Mouse (Mus musculus): ENCODE measurements around the gene Fgf6. TPM values are rescaled to one million over a fixed set of nuclear protein-coding genes. Genes with fewer than 3 reads are reported as not detected.

The Fgf6 gene
- polyA plus RNA-seq (2015; fragmentation: Nextera tagmentation; extraction: Ambion mirVana): not detected in 2 replicates

- H3K4me2 ChIP-seq: no peak within 1 kb of the TSS
- no peak for ATAC-seq
- H3K27ac ChIP-seq: no peak within 1 kb of the TSS
- H3K4me3 ChIP-seq: no peak within 1 kb of the TSS
- 85% methylated on average over 26 of the region's 26 CpGs for WGBS
- no peaks in the 10 kb centered on the region for H3K9me3 ChIP-seq (replicated peaks)
- peaks cover 8% of the 10 kb centered on the region for H3K27me3 ChIP-seq
- H3K36me3 ChIP-seq (ENCODE audit: poor library complexity, severe bottlenecking): no peaks in the 10 kb centered on the region
- peaks cover 14% of the 10 kb centered on the region; the same call in 1 of the 2 replicates for H3K4me1 ChIP-seq
- H3K9ac ChIP-seq: no peak within 1 kb of the TSS
Measured at GRCm38 (mm10) chr6:127014906-127015770, at the start of gene Fgf6. Gene Fgf6 (plus strand): TSS chr6:127015586.

- Histone ChIP-seq H3K36me3 (ENCODE audit: poor library complexity, severe bottlenecking) (peaks cover 47% of the 10 kb centered on the region), H3K27ac (no peak overlapping the region), H3K27me3 (no peaks in the 10 kb centered on the region), H3K4me1 (no peaks in the 10 kb centered on the region), H3K9ac (no peak overlapping the region), H3K9me3 (replicated peaks) (no peaks in the 10 kb centered on the region), H3K4me3 (no peak overlapping the region), H3K4me2 (no peak overlapping the region)
- no peak for ATAC-seq
- 90% methylated on average over 14 of the region's 14 CpGs for WGBS
Measured at GRCm38 (mm10) chr6:126966241-126967026, 49.0 kb upstream of the Fgf6 start.

GRCm38 (mm10) chr6:126981539-126982234 lies 33.7 kb upstream of the Fgf6 start:
- H3K36me3 ChIP-seq (ENCODE audit: poor library complexity, severe bottlenecking): peaks cover 14% of the 10 kb centered on the region
- 72% methylated on average over 5 of the region's 5 CpGs for WGBS
- H3K9me3 ChIP-seq (replicated peaks): no peaks in the 10 kb centered on the region
- no peak overlapping the region for H3K4me3 ChIP-seq
- no peaks in the 10 kb centered on the region for H3K27me3 ChIP-seq
- H3K27ac ChIP-seq: no peak overlapping the region
- no peaks in the 10 kb centered on the region for H3K4me1 ChIP-seq
- no peak overlapping the region for H3K4me2 ChIP-seq
- ATAC-seq: no peak
- no peak overlapping the region for H3K9ac ChIP-seq

- Histone ChIP-seq H3K4me3 (no peak overlapping the region), H3K27me3 (no peaks in the 10 kb centered on the region), H3K9ac (no peak overlapping the region), H3K27ac (no peak overlapping the region), H3K9me3 (replicated peaks) (no peaks in the 10 kb centered on the region), H3K4me2 (no peak overlapping the region), H3K4me1 (no peaks in the 10 kb centered on the region), H3K36me3 (ENCODE audit: poor library complexity, severe bottlenecking) (no peaks in the 10 kb centered on the region)
- no peak for ATAC-seq
- WGBS: 67% methylated on average over 2 of the region's 2 CpGs
Measured at GRCm38 (mm10) chr6:126993676-126994075, 21.7 kb upstream of the Fgf6 start.

- no peak overlapping the region for H3K4me3 ChIP-seq
- no peaks in the 10 kb centered on the region for H3K4me1 ChIP-seq
- ATAC-seq: no peak
- H3K36me3 ChIP-seq (ENCODE audit: poor library complexity, severe bottlenecking): no peaks in the 10 kb centered on the region
- no peaks in the 10 kb centered on the region for H3K27me3 ChIP-seq
- 95% methylated on average over 3 of the region's 3 CpGs for WGBS
- no peak overlapping the region for H3K27ac ChIP-seq
- H3K4me2 ChIP-seq: no peak overlapping the region
- H3K9ac ChIP-seq: no peak overlapping the region
- H3K9me3 ChIP-seq (replicated peaks): no peaks in the 10 kb centered on the region
Measured at GRCm38 (mm10) chr6:126995494-126995893, 19.9 kb upstream of the Fgf6 start.

- H3K9ac ChIP-seq: no peak overlapping the region
- no peak for ATAC-seq
- no peak overlapping the region for H3K27ac ChIP-seq
- no peak overlapping the region for H3K4me2 ChIP-seq
- 86% methylated on average over 5 of the region's 5 CpGs for WGBS
- H3K36me3 ChIP-seq (ENCODE audit: poor library complexity, severe bottlenecking): no peaks in the 10 kb centered on the region
- no peaks in the 10 kb centered on the region for H3K4me1 ChIP-seq
- no peaks in the 10 kb centered on the region for H3K9me3 ChIP-seq (replicated peaks)
- H3K27me3 ChIP-seq: no peaks in the 10 kb centered on the region
- no peak overlapping the region for H3K4me3 ChIP-seq
Measured at GRCm38 (mm10) chr6:126996399-126996798, 19.0 kb upstream of the Fgf6 start.

GRCm38 (mm10) chr6:127005646-127006045 lies 9.7 kb upstream of the Fgf6 start:
- Histone ChIP-seq H3K4me3 (no peak overlapping the region), H3K36me3 (ENCODE audit: poor library complexity, severe bottlenecking) (no peaks in the 10 kb centered on the region), H3K27ac (no peak overlapping the region), H3K9ac (no peak overlapping the region), H3K4me1 (no peaks in the 10 kb centered on the region), H3K9me3 (replicated peaks) (no peaks in the 10 kb centered on the region), H3K27me3 (no peaks in the 10 kb centered on the region), H3K4me2 (no peak overlapping the region)
- ATAC-seq: no peak
- 86% methylated on average over 3 of the region's 3 CpGs for WGBS

GRCm38 (mm10) chr6:127006551-127006950 lies 8.8 kb upstream of the Fgf6 start:
- no peaks in the 10 kb centered on the region for H3K36me3 ChIP-seq (ENCODE audit: poor library complexity, severe bottlenecking)
- no peak overlapping the region for H3K27ac ChIP-seq
- no peaks in the 10 kb centered on the region for H3K27me3 ChIP-seq
- WGBS: 89% methylated on average over 3 of the region's 3 CpGs
- ATAC-seq: no peak
- H3K9me3 ChIP-seq (replicated peaks): no peaks in the 10 kb centered on the region
- no peak overlapping the region for H3K4me2 ChIP-seq
- no peak overlapping the region for H3K4me3 ChIP-seq
- no peak overlapping the region for H3K9ac ChIP-seq
- 0 out of 2 replicates have a peak, but pooled peaks cover 1% of the 10 kb centered on the region for H3K4me1 ChIP-seq

- H3K9me3 ChIP-seq (replicated peaks): no peaks in the 10 kb centered on the region
- no peaks in the 10 kb centered on the region for H3K27me3 ChIP-seq
- no peak overlapping the region for H3K4me2 ChIP-seq
- no peak overlapping the region for H3K27ac ChIP-seq
- 91% methylated on average over 13 of the region's 13 CpGs for WGBS
- H3K9ac ChIP-seq: no peak overlapping the region
- 0 out of 2 replicates have a peak, but pooled peaks cover 8% of the 10 kb centered on the region for H3K4me1 ChIP-seq
- no peak overlapping the region for H3K4me3 ChIP-seq
- no peak for ATAC-seq
- H3K36me3 ChIP-seq (ENCODE audit: poor library complexity, severe bottlenecking): no peaks in the 10 kb centered on the region
Measured at GRCm38 (mm10) chr6:127010021-127010420, 5.4 kb upstream of the Fgf6 start.

GRCm38 (mm10) chr6:127011947-127012535 lies 3.3 kb upstream of the Fgf6 start:
- no peak overlapping the region for H3K9ac ChIP-seq
- 0 out of 2 replicates have a peak, but pooled peaks cover 8% of the 10 kb centered on the region for H3K4me1 ChIP-seq
- no peak for ATAC-seq
- H3K4me2 ChIP-seq: no peak overlapping the region
- H3K4me3 ChIP-seq: no peak overlapping the region
- H3K9me3 ChIP-seq (replicated peaks): no peaks in the 10 kb centered on the region
- H3K27me3 ChIP-seq: no peaks in the 10 kb centered on the region
- 70% methylated on average over 13 of the region's 13 CpGs for WGBS
- no peak overlapping the region for H3K27ac ChIP-seq
- no peaks in the 10 kb centered on the region for H3K36me3 ChIP-seq (ENCODE audit: poor library complexity, severe bottlenecking)

- H3K27me3 ChIP-seq: peaks cover 12% of the 10 kb centered on the region
- peaks cover 12% of the 10 kb centered on the region for H3K4me1 ChIP-seq
- no peak overlapping the region for H3K9ac ChIP-seq
- H3K27ac ChIP-seq: no peak overlapping the region
- H3K4me3 ChIP-seq: no peak overlapping the region
- H3K4me2 ChIP-seq: no peak overlapping the region
- WGBS: 4% methylated on average over 6 of the region's 6 CpGs
- H3K9me3 ChIP-seq (replicated peaks): no peaks in the 10 kb centered on the region
- no peak for ATAC-seq
- no peaks in the 10 kb centered on the region for H3K36me3 ChIP-seq (ENCODE audit: poor library complexity, severe bottlenecking)
Measured at GRCm38 (mm10) chr6:127019254-127019653, 3.9 kb downstream of the Fgf6 start.

All from forebrain, embryonic 13.5 days (tissue).